Mouse (Mus musculus) urinary bladder, postnatal 14 days (tissue): ENCODE measurements around the gene Syt3.

Source experiments
- DNase-seq: peaks from one replicate; pipeline ENCODE4 v3.0.0; 2021; ENCODE audit warnings: low spot score

Gene Syt3

GRCm38 (mm10) chr7:44356590-44357481 is 27.1 kb upstream of the Syt3 start:
- no peak for DNase-seq

- DNase-seq: no peak
Observed at GRCm38 (mm10) chr7:44357531-44357930, 26.4 kb upstream of the Syt3 start.

- DNase-seq: no peak
Observed at GRCm38 (mm10) chr7:44358012-44358411, 25.9 kb upstream of the Syt3 start.

- DNase-seq: no peak
Observed at GRCm38 (mm10) chr7:44358886-44359654, 24.8 kb upstream of the Syt3 start.

GRCm38 (mm10) chr7:44359908-44360672 is 23.8 kb upstream of the Syt3 start:
- DNase-seq: peak; percentile 93

- DNase-seq: no peak
Observed at GRCm38 (mm10) chr7:44360792-44361301, 23.1 kb upstream of the Syt3 start.

GRCm38 (mm10) chr7:44372678-44373077 is 11.2 kb upstream of the Syt3 start:
- no peak for DNase-seq

GRCm38 (mm10) chr7:44373460-44373859 is 10.4 kb upstream of the Syt3 start:
- no peak for DNase-seq

- DNase-seq: peak; percentile 84
Observed at GRCm38 (mm10) chr7:44373889-44374652, 9.8 kb upstream of the Syt3 start.

- no peak for DNase-seq
Observed at GRCm38 (mm10) chr7:44374756-44375155, 9.1 kb upstream of the Syt3 start.

- no peak for DNase-seq
Observed at GRCm38 (mm10) chr7:44375207-44375606, 8.7 kb upstream of the Syt3 start.

- DNase-seq: no peak
Observed at GRCm38 (mm10) chr7:44375793-44376192, 8.1 kb upstream of the Syt3 start.

GRCm38 (mm10) chr7:44378290-44378689 is 5.6 kb upstream of the Syt3 start:
- DNase-seq: no peak

- no peak for DNase-seq
Observed at GRCm38 (mm10) chr7:44382541-44382940, 1.4 kb upstream of the Syt3 start.

GRCm38 (mm10) chr7:44384716-44385059 is 786 bp downstream of the Syt3 start:
- no peak for DNase-seq

- DNase-seq: no peak
Observed at GRCm38 (mm10) chr7:44385720-44386119, 1.8 kb downstream of the Syt3 start, which contains the start of gene 1700008O03Rik. TSS of gene 1700008O03Rik (minus strand) at chr7:44385820.

GRCm38 (mm10) chr7:44391831-44392230 is 7.9 kb downstream of the Syt3 start:
- DNase-seq: no peak

- DNase-seq: no peak
Observed at GRCm38 (mm10) chr7:44392341-44392740, 8.4 kb downstream of the Syt3 start.

GRCm38 (mm10) chr7:44393284-44393683 is 9.4 kb downstream of the Syt3 start:
- no peak for DNase-seq

GRCm38 (mm10) chr7:44398570-44398969 is 14.7 kb downstream of the Syt3 start:
- DNase-seq: peak; percentile 38

- no peak for DNase-seq
Observed at GRCm38 (mm10) chr7:44401673-44402072, 17.8 kb downstream of the Syt3 start.
